Mouse (Mus musculus) liver, embryonic 16.5 days (tissue): ENCODE data around the gene Gdf9. TPM values are rescaled to one million over a fixed set of nuclear protein-coding genes. Genes with fewer than 3 reads are reported as not detected.
A peak's percentile ranks its signal among the peaks of the same experiment; 100 is the strongest.

Experiments used
- ATAC-seq: fragments of 200-750 bp; cut with Nextera tagmentation; 2 replicates; pipeline ENCODE4 v1.8.0; 2017; ENCODE audit warnings: low read depth, mild to moderate bottlenecking, moderate number of reproducible peaks, moderate library complexity
- H3K27ac ChIP-seq: fragments of 300-500 bp; sonication (generic); 2 replicates; pipeline ENCODE4 v1.5.1; 2014; ENCODE audit warnings: mild to moderate bottlenecking, low read length
- H3K27me3 ChIP-seq: fragments of 300-500 bp; sonication (generic); 2 replicates; pipeline ENCODE4 v1.6.1; 2014; ENCODE audit warnings: low read depth, low read length, mixed read lengths; ENCODE audit not compliant: control insufficient read depth, insufficient read depth
- H3K36me3 ChIP-seq: fragments of 300-500 bp; sonication (generic); 2 replicates; pipeline ENCODE4 v1.6.1; 2014; ENCODE audit warnings: mild to moderate bottlenecking; ENCODE audit not compliant: control insufficient read depth, insufficient read depth
- H3K4me1 ChIP-seq: fragments of 300-500 bp; sonication (generic); 2 replicates; pipeline ENCODE4 v1.6.1; 2014; ENCODE audit warnings: low read depth, low read length, mixed read lengths; ENCODE audit not compliant: control insufficient read depth
- H3K4me2 ChIP-seq: fragments of 300-500 bp; sonication (generic); 2 replicates; pipeline ENCODE4 v1.6.1; 2014; ENCODE audit warnings: low read depth, low read length, mixed read lengths
- H3K4me3 ChIP-seq: fragments of 300-500 bp; sonication (generic); 2 replicates; pipeline ENCODE4 v1.5.1; 2014; ENCODE audit warnings: low read depth, mild to moderate bottlenecking, low read length
- H3K9ac ChIP-seq: fragments of 300-500 bp; sonication (generic); 2 replicates; pipeline ENCODE4 v1.6.1; 2014; ENCODE audit warnings: low read depth, low read length
- H3K9me3 ChIP-seq: fragments of 300-500 bp; sonication (generic); replicated peaks from 2 replicates; pipeline ENCODE4 v1.6.1; 2016; ENCODE audit warnings: low read length; ENCODE audit not compliant: control insufficient read depth
- WGBS: fragments of 180-500 bp; shearing (Covaris S2); extraction: QIAGEN DNeasy Blood & Tissue Kit; methylation state at CpG from one replicate; pipeline ENCODE4 v1.1.7; 2014; ENCODE audit not compliant: insufficient replicate concordance; 5-methylcytosine and 5-hydroxymethylcytosine counted together
- polyA plus RNA-seq: library from polyadenylated mRNA; unstranded; fragments of >200 nt; fragmentation: Nextera tagmentation; extraction: Ambion mirVana; gene quantifications from 2 replicates; pipeline ENCODE4 v1.2.1, GENCODE M21; 2015

Gdf9 gene
- polyA plus RNA-seq, 1 experiment from 2014 or later, result 0.41 TPM

GRCm38 (mm10) chr11:53451361-53451760, 20.5 kb downstream of the Gdf9 start:
- no peaks in the 10 kb centered on the region for H3K9me3 ChIP-seq

GRCm38 (mm10) chr11:53452396-53452795, 21.6 kb downstream of the Gdf9 start:
- WGBS, result 82% methylated on average over 9 of the region's 9 CpGs
- H3K4me1 ChIP-seq, result peaks cover 4% of the 10 kb centered on the region; the same call in 1 of the 2 replicates
- H3K4me2 ChIP-seq, result no peak overlapping the region
- H3K27me3 ChIP-seq, result peaks cover 22% of the 10 kb centered on the region
- H3K9me3 ChIP-seq, result no peaks in the 10 kb centered on the region
- no peaks in the 10 kb centered on the region for H3K36me3 ChIP-seq
- ATAC-seq, result no peak
- H3K9ac ChIP-seq, result no peak overlapping the region
- H3K4me3 ChIP-seq, result no peak overlapping the region
- H3K27ac ChIP-seq, result no peak overlapping the region

More at GRCm38 (mm10) chr11:53451361-53451760, 20.5 kb downstream of the Gdf9 start:
- H3K4me1 ChIP-seq, result peaks cover 4% of the 10 kb centered on the region; the same call in 1 of the 2 replicates
- H3K9ac ChIP-seq, result no peak overlapping the region
- H3K36me3 ChIP-seq, result no peaks in the 10 kb centered on the region
- H3K27ac ChIP-seq, result no peak overlapping the region
- H3K27me3 ChIP-seq, result peaks cover 11% of the 10 kb centered on the region
- no peak overlapping the region for H3K4me2 ChIP-seq
- no peak overlapping the region for H3K4me3 ChIP-seq
- no peak for ATAC-seq
- 50% methylated on average over 2 of the region's 2 CpGs for WGBS

GRCm38 (mm10) chr11:53453031-53453430, 22.2 kb downstream of the Gdf9 start:
- peaks cover 28% of the 10 kb centered on the region for H3K27me3 ChIP-seq
- H3K9ac ChIP-seq, result no peak overlapping the region
- H3K4me3 ChIP-seq, result no peak overlapping the region
- 58% methylated on average over 5 of the region's 5 CpGs for WGBS
- no peaks in the 10 kb centered on the region for H3K36me3 ChIP-seq
- no peaks in the 10 kb centered on the region for H3K9me3 ChIP-seq
- no peak overlapping the region for H3K27ac ChIP-seq
- no peak for ATAC-seq
- no peak overlapping the region for H3K4me2 ChIP-seq
- peaks cover 4% of the 10 kb centered on the region; the same call in 1 of the 2 replicates for H3K4me1 ChIP-seq

GRCm38 (mm10) chr11:53456474-53457371, 25.9 kb downstream of the Gdf9 start, which contains the start of the genes Gm10447 and Shroom1:
Gm10447 (minus strand) TSS chr11:53457110.
Shroom1 (plus strand) TSS chr11:53457205.
- Histone ChIP-seq H3K4me2 (peak within 1 kb of the TSS; percentile 60), H3K36me3 (no peaks in the 10 kb centered on the region), H3K27me3 (peaks cover 36% of the 10 kb centered on the region), H3K4me1 (peaks cover 4% of the 10 kb centered on the region), H3K9ac (peak within 1 kb of the TSS; percentile 52), H3K9me3 (no peaks in the 10 kb centered on the region), H3K27ac (peak within 1 kb of the TSS; percentile 56), H3K4me3 (peak within 1 kb of the TSS; percentile 60)
- WGBS, result 4% methylated on average over 42 of the region's 42 CpGs
- peak; percentile 90 for ATAC-seq

- H3K4me3 ChIP-seq, result peak overlapping the region; percentile 60
- H3K4me1 ChIP-seq, result peaks cover 9% of the 10 kb centered on the region
- H3K9me3 ChIP-seq, result no peaks in the 10 kb centered on the region
- ATAC-seq, result peak; percentile 50
- no peaks in the 10 kb centered on the region for H3K36me3 ChIP-seq
- 10% methylated on average over 29 of the region's 29 CpGs for WGBS
- H3K4me2 ChIP-seq, result peak overlapping the region; percentile 60
- peak overlapping the region; percentile 52 for H3K9ac ChIP-seq
- H3K27me3 ChIP-seq, result peaks cover 43% of the 10 kb centered on the region
- H3K27ac ChIP-seq, result peak overlapping the region; percentile 52
Measured at GRCm38 (mm10) chr11:53457372-53457954, 26.6 kb downstream of the Gdf9 start.

GRCm38 (mm10) chr11:53458996-53459395, 28.2 kb downstream of the Gdf9 start:
- Histone ChIP-seq H3K27me3 (peaks cover 58% of the 10 kb centered on the region), H3K27ac (no peak overlapping the region), H3K4me3 (no peak overlapping the region), H3K4me1 (peaks cover 15% of the 10 kb centered on the region), H3K4me2 (no peak overlapping the region), H3K9me3 (no peaks in the 10 kb centered on the region), H3K9ac (no peak overlapping the region), H3K36me3 (no peaks in the 10 kb centered on the region)
- ATAC-seq, result no peak
- WGBS, result 58% methylated on average over 3 of the region's 3 CpGs

- H3K9me3 ChIP-seq, result no peaks in the 10 kb centered on the region
- no peak overlapping the region for H3K4me3 ChIP-seq
- ATAC-seq, result no peak
- WGBS, result 54% methylated on average over 3 of the region's 3 CpGs
- no peak overlapping the region for H3K4me2 ChIP-seq
- no peak overlapping the region for H3K27ac ChIP-seq
- H3K36me3 ChIP-seq, result no peaks in the 10 kb centered on the region
- no peak overlapping the region for H3K9ac ChIP-seq
- peaks cover 15% of the 10 kb centered on the region for H3K4me1 ChIP-seq
- H3K27me3 ChIP-seq, result peaks cover 70% of the 10 kb centered on the region
Measured at GRCm38 (mm10) chr11:53460192-53460591, 29.4 kb downstream of the Gdf9 start.

GRCm38 (mm10) chr11:53461727-53462126, 30.9 kb downstream of the Gdf9 start:
- H3K4me1 ChIP-seq, result peaks cover 16% of the 10 kb centered on the region
- H3K27me3 ChIP-seq, result peaks cover 73% of the 10 kb centered on the region
- no peaks in the 10 kb centered on the region for H3K36me3 ChIP-seq
- no peaks in the 10 kb centered on the region for H3K9me3 ChIP-seq
- H3K4me3 ChIP-seq, result no peak overlapping the region
- ATAC-seq, result peak; percentile 48
- H3K4me2 ChIP-seq, result no peak overlapping the region
- no peak overlapping the region for H3K9ac ChIP-seq
- no peak overlapping the region for H3K27ac ChIP-seq
- WGBS, result 6% methylated on average over 5 of the region's 5 CpGs
